ENCODE assay signal across 13 mouse cellular contexts in genomic region chr12:25232358-25233026, GRCm38 (mm10).
DNase-seq lines count a peak whose midpoint lies in the region; ATAC-seq and TF ChIP-seq lines count a peak whose summit lies in the region.
"Had no signal": no experiment of that assay in that cellular context is flagged by ENCODE, and none has a peak within 500 bp of the region (broad histone marks: within the 10 kb centered on the region; RNA-seq: fewer than 3 reads in every experiment).

No protein-coding gene starts in this region.

- TF ChIP-seq POLR2A in lung, adult 2 months (IDR thresholded peaks at IDR 0.05; ENCODE audit: borderline replicate concordance, extremely low read depth, low read depth, low read length): no peak

- 0 out of 2 replicates have a peak, but pooled peaks have one; percentile 22 for ATAC-seq in heart, embryonic 12.5 days (ENCODE audit: insufficient number of reproducible peaks, low FRiP score)
- no peak for ATAC-seq in lung, embryonic 14.5 days (ENCODE audit: insufficient read depth)
- ATAC-seq in stomach, postnatal 0 days (ENCODE audit: low FRiP score, low TSS enrichment): peak; percentile 82
- ATAC-seq: forebrain, embryonic 14.5 days had no signal

- 48% methylated on average over 5 of the region's 5 CpGs for WGBS in heart, embryonic 12.5 days
- WGBS in lung, embryonic 14.5 days: 55% methylated on average over 5 of the region's 5 CpGs
- 61% methylated on average over 5 of the region's 5 CpGs for WGBS in lung, adult 2 months
- 68% methylated on average over 5 of the region's 5 CpGs for WGBS in stomach, postnatal 0 days

- peak overlapping the region; percentile 55; the same call in 1 of the 2 replicates for H3K27ac ChIP-seq in heart, embryonic 12.5 days (ENCODE audit: poor library complexity, severe bottlenecking)
- peak overlapping the region; percentile 56; the same call in 1 of the 2 replicates for H3K27ac ChIP-seq in lung, embryonic 14.5 days (ENCODE audit: low read depth)
- H3K27ac ChIP-seq in stomach, postnatal 0 days (replicated peaks): 0 out of 2 replicates have a peak overlapping the region, but pooled peaks have one; percentile 18
- H3K27ac ChIP-seq in gastrocnemius, adult 2 months: no peak overlapping the region
- H3K27ac ChIP-seq: embryonic facial prominence, embryonic 15.5 days; hindbrain, embryonic 14.5 days; kidney, embryonic 15.5 days had no signal

- peaks cover 31% of the 10 kb centered on the region for H3K4me1 ChIP-seq in heart, embryonic 12.5 days (replicated peaks)
- no peaks in the 10 kb centered on the region for H3K4me1 ChIP-seq in lung, embryonic 14.5 days (ENCODE audit: insufficient read depth)
- H3K4me1 ChIP-seq in lung, adult 2 months (ENCODE audit: control insufficient read depth, insufficient read depth, low read length): 0 out of 2 replicates have a peak, but pooled peaks cover 2% of the 10 kb centered on the region
- H3K4me1 ChIP-seq in stomach, postnatal 0 days (replicated peaks; ENCODE audit: control insufficient read depth, insufficient read depth): no peaks in the 10 kb centered on the region

- no peaks in the 10 kb centered on the region for H3K27me3 ChIP-seq in heart, embryonic 12.5 days (replicated peaks)
- H3K27me3 ChIP-seq in lung, embryonic 14.5 days (ENCODE audit: insufficient read depth, low read length): no peaks in the 10 kb centered on the region
- H3K27me3 ChIP-seq in stomach, postnatal 0 days (ENCODE audit: control insufficient read depth, insufficient read depth, low read length): no peaks in the 10 kb centered on the region
- H3K27me3 ChIP-seq: embryonic facial prominence, embryonic 15.5 days; kidney, embryonic 15.5 days had no signal

- TF ChIP-seq EP300 in stomach, postnatal 0 days (optimal IDR thresholded peaks at IDR 0.05): no peak

- no peak overlapping the region for H3K4me3 ChIP-seq in heart, embryonic 12.5 days
- no peak overlapping the region for H3K4me3 ChIP-seq in lung, embryonic 14.5 days (ENCODE audit: low read depth, low read length)
- H3K4me3 ChIP-seq in lung, adult 2 months (replicated peaks; ENCODE audit: extremely low read depth, low read depth, low read length): no peak overlapping the region
- no peak overlapping the region for H3K4me3 ChIP-seq in stomach, postnatal 0 days (ENCODE audit: low read depth, low read length)
- no peak overlapping the region for H3K4me3 ChIP-seq in gastrocnemius, adult 2 months
- H3K4me3 ChIP-seq: embryonic facial prominence, embryonic 15.5 days; kidney, embryonic 15.5 days had no signal

- no peak for DNase-seq in heart, adult 18-20 months
- no peak for DNase-seq in lung, embryonic 14.5 days
- DNase-seq in lung, adult 2 months: no peak
- DNase-seq in heart, postnatal 4 days: peak; percentile 23
- peak; percentile 53 for DNase-seq in stomach, postnatal 0 days (ENCODE audit: low spot score)
- no peak for DNase-seq in gastrocnemius, adult 2 months
- DNase-seq: gastrocnemius, postnatal 14 days; layer of hippocampus, adult 9-11 months had no signal

- no peaks in the 10 kb centered on the region for H3K36me3 ChIP-seq in heart, embryonic 12.5 days
- no peaks in the 10 kb centered on the region for H3K36me3 ChIP-seq in lung, embryonic 14.5 days (ENCODE audit: insufficient read depth)
- no peaks in the 10 kb centered on the region for H3K36me3 ChIP-seq in stomach, postnatal 0 days (ENCODE audit: control insufficient read depth, insufficient read depth, low read length)
- H3K36me3 ChIP-seq: embryonic facial prominence, embryonic 15.5 days; kidney, embryonic 15.5 days had no signal

- no peak for TF ChIP-seq CTCF in lung, embryonic 14.5 days (IDR thresholded peaks at IDR 0.05; ENCODE audit: low read depth)
- TF ChIP-seq CTCF in lung, adult 2 months (IDR thresholded peaks at IDR 0.05; ENCODE audit: insufficient read depth, low read length): no peak
- no peak for TF ChIP-seq CTCF in stomach, postnatal 0 days (IDR thresholded peaks at IDR 0.05; ENCODE audit: low read depth)
- no peak for TF ChIP-seq CTCF in gastrocnemius, adult 2 months (IDR thresholded peaks at IDR 0.05)

- intact Hi-C loops in gastrocnemius, adult 2 months (cut with DNase I): no loop called here

- no peak overlapping the region for H3K4me2 ChIP-seq in heart, embryonic 12.5 days
- H3K4me2 ChIP-seq in lung, embryonic 14.5 days: no peak overlapping the region
- no peak overlapping the region for H3K4me2 ChIP-seq in stomach, postnatal 0 days (replicated peaks; ENCODE audit: low read depth)
- H3K4me2 ChIP-seq: embryonic facial prominence, embryonic 15.5 days; hindbrain, embryonic 14.5 days; kidney, embryonic 15.5 days had no signal

- no peak overlapping the region for H3K9ac ChIP-seq in heart, embryonic 12.5 days
- H3K9ac ChIP-seq in lung, embryonic 14.5 days: no peak overlapping the region
- no peak overlapping the region for H3K9ac ChIP-seq in stomach, postnatal 0 days (ENCODE audit: low read length)
- H3K9ac ChIP-seq: embryonic facial prominence, embryonic 15.5 days; hindbrain, embryonic 14.5 days; kidney, embryonic 15.5 days had no signal

- H3K9me3 ChIP-seq in heart, embryonic 12.5 days (replicated peaks): no peaks in the 10 kb centered on the region
- H3K9me3 ChIP-seq in lung, embryonic 14.5 days (ENCODE audit: low read depth, low read length): no peaks in the 10 kb centered on the region
- no peaks in the 10 kb centered on the region for H3K9me3 ChIP-seq in stomach, postnatal 0 days (ENCODE audit: control insufficient read depth, low read length)
- H3K9me3 ChIP-seq: embryonic facial prominence, embryonic 15.5 days; kidney, embryonic 15.5 days had no signal

Comparison
In these comparisons a context has a peak if more than half of its experiments do, and no peak if none do; other contexts are left out.
1. DNase-seq: peak in heart, postnatal 4 days (single experiment) and stomach, postnatal 0 days (single experiment); none in heart, adult 18-20 months (0 of 2), lung, embryonic 14.5 days (single experiment), lung, adult 2 months (single experiment) and gastrocnemius, adult 2 months (single experiment).